Mouse (Mus musculus) inflammation-experienced regulatory T-cells, adult 6 months (primary cell): ENCODE data around the gene Iqsec2. TPM values are rescaled to one million over a fixed set of nuclear protein-coding genes. Genes with fewer than 3 reads are reported as not detected.
A peak's percentile ranks its signal among the peaks of the same experiment; 100 is the strongest.

Experiments
- ATAC-seq: one replicate; pipeline ENCODE4 v1.8.0; 2017
- polyA plus RNA-seq, 3 experiments: library from polyadenylated mRNA; unstranded; fragments of 100-300 nt; shearing (Covaris generic); gene quantifications; one replicate each; pipeline ENCODE4 v1.2.1; 2017

Iqsec2 gene
- polyA plus RNA-seq, result under 1 TPM in 2 of 3 experiments, not detected in 1; 0.35 to 0.36 TPM

DNA sequence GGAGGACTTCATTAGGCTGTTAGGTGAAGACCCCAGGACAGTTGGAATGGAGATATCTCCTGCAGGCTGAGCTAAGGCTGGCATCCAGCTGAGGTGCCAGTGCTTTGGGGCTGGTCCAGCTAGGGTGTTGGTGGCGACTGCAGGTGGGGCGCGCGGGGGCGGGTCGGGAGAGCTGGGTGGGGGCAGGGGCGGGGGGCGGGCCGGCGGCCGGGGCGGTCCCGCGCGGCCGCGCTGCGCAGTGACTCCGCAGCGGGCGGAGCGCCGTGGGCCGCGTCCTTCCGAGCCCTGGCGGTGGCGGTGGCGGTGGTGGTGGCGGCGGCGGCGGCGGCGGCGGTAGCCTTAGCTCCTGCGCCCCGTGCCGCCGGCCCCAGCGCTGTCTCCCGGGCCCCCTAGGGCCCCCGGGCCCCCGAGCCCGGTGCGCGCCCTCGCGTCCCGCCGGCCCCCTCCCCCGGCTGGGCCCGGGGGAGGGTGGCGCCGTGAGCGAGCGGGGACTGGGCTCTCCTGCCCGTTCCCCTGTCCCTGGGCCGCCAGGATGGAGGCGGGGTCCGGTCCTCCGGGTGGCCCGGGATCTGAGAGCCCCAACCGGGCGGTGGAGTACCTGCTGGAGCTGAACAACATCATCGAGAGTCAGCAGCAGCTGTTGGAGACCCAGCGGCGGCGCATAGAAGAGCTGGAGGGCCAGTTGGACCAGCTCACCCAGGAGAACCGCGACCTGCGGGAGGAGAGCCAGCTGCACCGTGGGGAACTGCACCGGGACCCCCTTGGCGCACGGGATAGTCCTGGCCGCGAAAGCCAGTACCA, at the start of gene Iqsec2:
Gene Iqsec2, plus strand, starts transcription at position 328 of the 801 bp plus-strand sequence.
- ATAC-seq, result no peak

- no peak for ATAC-seq
Measured at GRCm38 (mm10) chrX:152097572-152097971, 46.5 kb upstream of the Iqsec2 start.

- no peak for ATAC-seq
Measured at GRCm38 (mm10) chrX:152121687-152122086, 22.4 kb upstream of the Iqsec2 start.

DNA sequence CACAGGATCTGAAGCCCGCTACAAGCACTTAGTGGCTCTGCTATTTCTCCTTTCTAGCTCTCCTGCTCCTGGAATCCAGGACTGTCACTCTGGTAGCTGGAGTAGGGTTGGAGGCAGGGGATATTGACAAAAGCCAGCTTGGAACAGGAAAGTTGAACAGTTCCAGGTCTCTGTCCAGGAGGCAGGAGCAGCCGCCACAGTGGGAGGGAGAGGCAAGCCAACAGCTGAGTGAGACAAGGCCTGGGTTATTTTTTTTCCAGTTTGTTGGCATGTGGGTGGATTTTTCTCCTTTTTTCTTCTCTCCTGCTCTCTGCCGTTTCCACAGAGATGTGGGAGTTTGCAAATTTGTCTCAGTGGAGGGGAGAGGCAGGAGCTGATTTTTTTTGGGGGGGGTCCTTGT, 13.3 kb upstream of the Iqsec2 start:
- no peak for ATAC-seq

DNA sequence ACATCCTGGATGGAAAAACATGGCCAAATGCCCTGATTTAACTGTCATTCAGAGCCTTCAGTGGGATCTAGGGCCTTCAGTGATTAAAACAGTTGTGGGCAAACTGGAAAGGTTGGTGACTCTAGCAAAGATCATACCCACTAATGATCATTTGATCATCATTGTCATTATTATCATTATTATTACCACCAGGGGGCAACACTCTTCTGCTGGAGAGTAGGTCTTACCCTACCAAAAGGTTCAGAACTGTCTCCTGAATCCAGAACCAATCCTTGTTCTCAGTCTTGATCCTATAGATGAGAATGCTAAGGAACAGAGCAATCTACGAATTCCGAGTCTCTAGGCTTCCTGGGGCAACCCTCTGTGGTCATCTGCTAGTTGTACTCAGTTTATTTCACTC, 12.0 kb upstream of the Iqsec2 start:
- ATAC-seq, result no peak

- ATAC-seq, result no peak
Measured at GRCm38 (mm10) chrX:152135195-152135594, 8.9 kb upstream of the Iqsec2 start.

GRCm38 (mm10) chrX:152144742-152145214, 710 bp downstream of the Iqsec2 start:
- ATAC-seq, result no peak

DNA sequence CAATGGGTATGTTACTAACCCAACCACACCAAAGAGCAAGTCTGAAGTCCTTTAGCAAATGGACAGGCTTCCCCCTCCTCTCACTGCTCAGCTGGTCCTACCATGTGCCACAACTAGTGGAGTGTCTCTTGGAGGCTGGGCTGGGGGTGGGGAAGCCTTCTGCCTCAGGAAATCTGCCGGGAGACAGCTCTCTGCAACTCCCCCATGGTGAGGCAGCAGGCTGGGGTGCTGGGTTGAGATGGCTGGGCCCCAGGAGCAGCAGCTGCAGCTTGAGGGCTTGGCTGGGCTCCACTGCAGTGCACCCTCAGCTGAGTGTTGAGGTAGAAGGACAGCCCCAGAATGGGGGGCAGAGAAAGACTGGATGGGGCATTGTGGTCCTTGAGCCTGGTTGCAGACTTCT, 2.1 kb downstream of the Iqsec2 start:
- ATAC-seq, result no peak

DNA sequence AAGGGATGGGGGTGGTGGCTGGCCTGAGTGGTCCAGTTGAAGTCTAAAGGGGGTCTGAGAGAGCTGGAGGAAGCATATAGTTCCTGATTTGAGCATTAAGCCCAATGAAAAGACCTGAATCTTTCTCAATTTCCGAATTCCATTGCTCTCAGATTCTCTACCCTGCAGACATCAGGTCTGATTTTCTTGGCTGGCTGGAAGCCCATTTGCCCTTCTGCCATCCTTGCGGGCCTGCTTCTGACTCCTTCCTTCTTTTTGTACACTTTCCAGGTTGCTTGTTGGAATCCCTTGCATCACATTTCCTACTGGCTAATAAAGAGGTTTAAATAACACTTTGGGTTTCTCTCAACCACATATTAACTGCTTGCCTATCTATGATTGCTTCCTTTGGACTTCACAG, 2.6 kb downstream of the Iqsec2 start:
- no peak for ATAC-seq

DNA sequence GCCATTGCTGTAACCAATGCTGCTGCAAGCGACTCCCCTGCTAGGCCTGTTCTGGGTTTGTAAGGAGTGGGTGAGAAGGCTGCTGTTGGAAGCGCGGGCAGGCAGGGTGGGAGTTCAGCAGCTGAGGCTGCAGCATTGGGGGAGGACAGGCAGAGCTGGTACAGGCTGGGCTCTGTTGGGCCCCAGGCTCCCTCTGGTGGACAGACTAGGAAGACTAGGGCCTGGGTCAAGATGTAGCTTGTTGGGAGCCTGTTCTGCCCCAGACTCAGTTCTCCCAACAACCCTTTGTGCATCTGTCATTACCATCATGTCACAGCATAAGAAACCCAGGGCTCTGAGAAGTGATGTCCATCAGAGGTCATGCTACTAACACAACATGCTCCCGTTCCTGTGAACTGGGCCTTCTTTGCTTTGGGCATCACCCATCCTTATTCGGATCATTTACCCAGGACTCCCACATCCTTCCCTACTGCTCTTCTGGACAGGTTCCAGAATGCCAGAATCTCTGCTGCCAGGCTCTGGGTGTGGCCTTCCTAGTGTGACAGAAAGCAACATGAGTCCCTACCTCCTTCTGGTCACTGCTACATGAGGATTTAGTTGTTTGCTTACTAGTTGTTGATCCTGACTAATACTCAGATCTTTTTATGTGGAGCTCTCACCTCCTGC, 3.5 kb downstream of the Iqsec2 start:
- ATAC-seq, result peak; percentile 43

GRCm38 (mm10) chrX:152148706-152149105, 4.6 kb downstream of the Iqsec2 start:
- no peak for ATAC-seq

- no peak for ATAC-seq
Measured at GRCm38 (mm10) chrX:152151709-152152108, 7.6 kb downstream of the Iqsec2 start.

DNA sequence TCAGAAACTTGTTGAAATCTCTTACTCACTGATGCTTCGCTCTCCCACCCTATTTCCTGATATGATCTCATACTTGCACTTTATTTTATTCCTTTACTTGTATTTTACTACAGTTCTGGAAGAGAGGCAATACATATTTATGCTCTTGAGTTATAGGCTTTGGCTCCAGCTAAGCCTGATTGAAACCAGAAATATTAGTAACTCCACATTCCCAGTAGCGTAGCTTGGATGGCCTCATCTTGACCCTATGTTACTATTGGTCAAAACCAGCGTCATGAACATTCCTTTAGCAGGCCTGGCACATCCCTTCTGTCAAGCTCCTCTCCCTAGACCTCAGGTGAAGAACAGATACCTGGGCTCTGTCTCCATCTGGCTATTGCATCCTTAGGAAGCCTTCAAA, 14.2 kb downstream of the Iqsec2 start:
- ATAC-seq, result no peak

DNA sequence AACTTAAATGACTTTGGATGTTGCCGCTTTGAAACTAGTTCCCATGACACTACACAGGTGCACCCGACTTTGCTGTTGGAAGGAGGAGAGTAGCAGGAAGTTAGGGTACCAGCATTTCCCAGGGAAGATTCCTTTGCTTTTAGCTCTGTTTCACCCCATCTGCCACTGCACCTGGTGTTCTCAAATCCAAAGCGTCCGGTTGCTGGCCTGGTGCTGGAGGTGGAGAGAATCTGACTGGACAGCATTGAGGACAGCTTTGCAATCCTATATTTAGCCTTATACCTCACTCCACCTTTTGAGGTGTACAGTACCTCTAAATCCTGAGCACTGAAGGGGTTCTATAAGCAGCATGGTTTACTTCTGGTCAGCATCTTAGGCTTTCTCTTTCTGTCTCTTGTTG, 17.3 kb downstream of the Iqsec2 start:
- ATAC-seq, result no peak

DNA sequence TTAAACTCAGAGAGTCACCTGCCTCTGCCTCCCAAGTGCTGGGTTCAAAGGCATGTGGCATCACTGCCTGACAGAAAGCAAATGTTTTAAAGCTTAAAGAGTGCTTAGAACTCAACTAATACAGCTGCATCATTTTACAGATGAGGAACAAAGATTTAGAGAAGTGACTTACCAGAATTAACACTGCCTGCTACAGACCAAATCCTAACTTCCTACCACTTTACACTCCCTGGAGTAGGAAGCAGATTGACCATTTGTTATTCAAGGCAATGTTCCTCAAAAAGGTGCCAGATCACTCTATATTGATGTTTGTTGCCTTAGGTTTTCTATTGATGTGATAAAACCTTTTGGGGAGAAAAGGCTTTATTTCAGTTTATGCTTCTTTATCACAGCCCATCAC, 20.0 kb downstream of the Iqsec2 start:
- no peak for ATAC-seq

DNA sequence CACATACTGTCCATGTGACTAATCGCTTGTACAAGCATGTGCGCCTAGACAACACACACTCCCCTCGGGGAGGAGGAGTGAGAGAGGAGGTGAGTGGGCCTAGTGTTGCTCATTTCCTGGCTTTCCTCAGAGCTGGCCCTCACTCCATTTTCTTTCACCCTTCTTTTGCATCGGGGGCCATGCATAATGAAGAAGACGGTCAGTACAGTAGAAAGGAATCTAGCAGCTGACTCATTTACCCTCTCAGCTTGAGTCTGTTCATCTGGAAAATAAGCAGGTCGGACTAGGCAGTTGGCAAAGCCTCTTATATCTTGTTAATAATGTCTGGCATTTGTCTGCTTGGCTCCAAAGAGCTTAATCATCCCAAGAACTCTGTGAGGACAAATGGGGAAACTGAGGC, 22.1 kb downstream of the Iqsec2 start:
- no peak for ATAC-seq

- no peak for ATAC-seq
Measured at GRCm38 (mm10) chrX:152168521-152168920, 24.5 kb downstream of the Iqsec2 start.

DNA sequence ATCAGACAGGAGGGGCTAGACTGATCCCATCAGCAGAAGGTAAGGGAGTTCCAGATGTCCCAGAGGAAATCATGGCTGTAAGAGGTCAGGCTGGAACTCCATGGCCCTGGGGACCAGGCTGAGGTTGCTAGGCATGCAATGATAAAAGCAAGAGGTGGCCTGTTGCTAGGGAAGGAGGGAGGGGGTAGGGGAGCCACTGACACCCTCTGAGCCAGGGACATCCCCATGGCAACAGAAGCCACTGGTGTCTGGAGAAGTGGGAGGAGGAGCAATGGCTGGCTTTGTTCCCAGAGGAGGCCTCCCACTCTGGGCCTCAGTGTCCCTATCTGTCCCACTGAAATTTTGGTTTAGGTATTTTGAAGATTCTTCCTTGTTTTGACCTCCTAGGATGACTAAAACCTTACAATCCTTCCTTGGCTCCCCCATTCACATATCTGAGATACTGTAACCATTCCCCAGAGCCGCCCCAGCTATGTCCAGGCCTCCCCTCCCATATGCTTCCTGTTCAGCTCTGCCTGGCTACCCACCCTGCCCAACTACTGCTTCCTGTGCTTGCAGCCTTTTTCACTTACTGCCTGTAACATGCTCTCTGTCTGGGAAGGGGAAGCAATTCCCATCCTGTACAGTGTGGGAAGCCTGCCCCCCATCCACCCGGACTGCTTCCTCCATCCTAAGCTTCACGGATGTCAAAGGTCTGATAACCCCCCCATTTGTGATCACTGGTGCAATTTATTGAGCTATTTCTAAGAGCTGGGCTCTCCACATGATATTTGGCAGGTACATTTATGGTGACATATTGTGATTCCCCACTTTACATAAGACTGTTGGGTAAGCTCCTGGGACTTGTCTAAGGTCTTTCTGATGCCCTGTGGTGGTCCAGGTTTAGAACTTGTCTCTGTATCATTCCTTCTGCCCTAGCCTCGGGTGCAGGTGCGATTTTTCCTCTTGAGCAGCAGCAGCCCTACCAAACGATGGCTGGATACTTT, 27.3 kb downstream of the Iqsec2 start:
- no peak for ATAC-seq

GRCm38 (mm10) chrX:152172487-152172935, 28.4 kb downstream of the Iqsec2 start:
- no peak for ATAC-seq

GRCm38 (mm10) chrX:152175284-152175683, 31.2 kb downstream of the Iqsec2 start:
- no peak for ATAC-seq

GRCm38 (mm10) chrX:152177897-152178296, 33.8 kb downstream of the Iqsec2 start:
- no peak for ATAC-seq

GRCm38 (mm10) chrX:152178843-152179545, 34.9 kb downstream of the Iqsec2 start:
- no peak for ATAC-seq
